Mouse (Mus musculus) brain, adult 2 months (tissue): Measurements from ENCODE around the gene Armc6.
"Not testable (repeated sequence)": the region's sequence is repeated elsewhere in the genome, so short reads cannot be mapped to it uniquely, and the experiment has no call there.

Experiments
- DNase-seq: peaks from one replicate; pipeline ENCODE4 v3.0.0; 2011; ENCODE audit warnings: low read depth, low spot score

Armc6 gene

DNA sequence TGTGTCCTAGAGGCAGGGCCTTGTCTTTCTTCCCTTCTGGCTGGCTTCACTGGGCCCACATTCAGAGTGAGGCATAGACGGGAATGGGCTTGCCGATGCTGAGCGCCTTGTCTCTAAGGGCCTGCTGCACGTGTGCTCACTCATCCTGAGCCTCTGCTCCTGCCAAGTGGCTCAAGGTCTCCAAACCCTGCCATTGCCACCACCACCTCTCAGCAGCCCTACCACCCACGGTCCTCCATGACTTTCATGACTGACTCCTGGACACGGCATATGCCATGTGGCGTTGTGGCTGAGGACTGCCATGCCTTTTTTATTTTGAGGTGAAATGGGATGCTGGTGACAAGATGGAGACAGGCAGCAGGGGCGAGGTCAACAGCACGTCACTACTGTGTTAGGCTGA, 3.4 kb downstream of the Armc6 start:
- DNase-seq = no peak

DNA sequence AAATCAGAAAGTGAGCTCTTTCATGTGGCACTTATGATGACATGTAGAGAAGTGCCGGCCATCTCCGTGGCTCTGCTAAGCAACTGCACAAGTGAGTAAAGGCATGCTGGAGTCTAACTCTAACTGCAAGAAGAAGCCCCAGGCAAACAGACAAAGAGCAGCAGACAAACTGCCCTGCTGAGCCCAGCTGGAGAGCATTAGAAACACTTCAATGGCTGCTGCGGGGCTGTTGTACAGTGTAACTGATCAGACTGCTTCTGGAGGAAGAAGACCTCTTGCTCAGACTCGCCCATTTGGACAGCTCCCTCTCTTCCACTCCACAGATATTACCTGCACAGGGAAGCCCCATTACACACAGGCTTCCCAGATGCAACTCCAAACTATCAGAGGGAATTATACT, 6.3 kb downstream of the Armc6 start:
- no peak for DNase-seq

GRCm38 (mm10) chr8:70223341-70223740, 10.9 kb downstream of the Armc6 start:
- peak; percentile 54 for DNase-seq

DNA sequence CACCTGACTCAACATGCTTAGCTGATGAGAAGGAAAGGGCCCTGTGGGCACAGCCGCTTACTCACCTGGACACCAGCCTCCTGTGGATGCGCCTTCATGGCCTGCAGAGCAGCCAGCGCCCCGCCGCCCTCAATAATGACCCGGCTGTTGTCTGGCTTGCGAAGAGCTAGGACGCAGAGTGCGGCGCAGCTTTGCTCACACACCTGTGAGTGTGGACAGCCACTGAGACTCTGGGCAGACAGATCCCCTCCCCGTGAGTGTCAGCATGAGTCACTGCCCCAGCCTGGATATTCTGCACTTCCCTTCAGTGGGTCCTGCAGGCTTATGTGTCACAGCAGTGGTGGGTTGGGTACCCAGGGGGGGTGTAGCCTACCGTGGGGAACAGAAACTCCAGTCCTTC, 12.2 kb downstream of the Armc6 start:
- no peak for DNase-seq

DNA sequence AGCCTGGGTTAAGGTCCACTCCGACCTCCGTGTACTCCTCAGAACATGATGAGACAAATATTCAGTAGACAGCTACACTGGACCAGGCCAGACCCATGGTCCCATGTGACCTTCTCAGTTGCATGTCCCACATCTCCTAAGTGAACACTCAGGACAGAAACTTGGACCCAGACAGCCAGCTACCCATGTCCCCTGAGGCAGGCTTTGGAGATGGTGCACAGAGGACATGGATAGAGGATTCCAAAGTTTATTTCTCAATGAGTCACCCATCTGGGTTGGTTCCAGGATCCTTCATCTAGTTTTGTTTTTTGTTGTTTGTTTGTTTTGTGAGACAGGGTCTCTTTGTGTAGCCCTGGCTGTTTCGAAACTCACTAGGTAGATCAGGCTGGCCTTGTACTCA, 13.4 kb downstream of the Armc6 start:
- DNase-seq = no peak

DNA sequence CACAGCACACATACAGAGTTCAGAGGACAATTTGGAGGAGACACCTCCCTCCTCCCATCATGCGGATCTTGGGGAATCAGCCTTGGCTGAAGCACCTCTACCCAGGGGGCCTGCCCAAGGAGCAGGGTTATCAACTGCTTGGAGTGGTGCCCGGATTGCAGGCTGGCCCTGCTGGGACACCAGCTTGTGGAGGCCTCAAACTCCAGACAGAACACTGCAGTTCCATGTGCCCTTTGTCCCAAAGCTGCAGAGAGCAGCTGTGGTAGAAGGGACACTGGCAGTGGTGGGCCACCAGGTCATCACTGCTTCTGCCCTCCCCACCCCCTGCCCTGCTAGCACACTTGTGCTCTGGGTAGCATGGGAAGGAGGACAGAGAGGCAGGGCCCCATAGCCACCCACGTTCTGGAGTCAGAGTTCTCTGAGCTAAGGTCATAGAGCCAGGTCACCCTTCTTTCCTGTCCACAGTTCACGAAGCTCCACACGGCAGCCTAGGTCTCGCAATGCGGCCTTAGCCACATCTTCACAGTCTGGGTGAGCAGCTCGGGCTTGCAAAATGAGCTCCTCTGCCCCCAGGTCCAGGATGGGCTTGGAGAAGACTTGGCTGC, 13.9 kb downstream of the Armc6 start:
- DNase-seq = no peak

DNA sequence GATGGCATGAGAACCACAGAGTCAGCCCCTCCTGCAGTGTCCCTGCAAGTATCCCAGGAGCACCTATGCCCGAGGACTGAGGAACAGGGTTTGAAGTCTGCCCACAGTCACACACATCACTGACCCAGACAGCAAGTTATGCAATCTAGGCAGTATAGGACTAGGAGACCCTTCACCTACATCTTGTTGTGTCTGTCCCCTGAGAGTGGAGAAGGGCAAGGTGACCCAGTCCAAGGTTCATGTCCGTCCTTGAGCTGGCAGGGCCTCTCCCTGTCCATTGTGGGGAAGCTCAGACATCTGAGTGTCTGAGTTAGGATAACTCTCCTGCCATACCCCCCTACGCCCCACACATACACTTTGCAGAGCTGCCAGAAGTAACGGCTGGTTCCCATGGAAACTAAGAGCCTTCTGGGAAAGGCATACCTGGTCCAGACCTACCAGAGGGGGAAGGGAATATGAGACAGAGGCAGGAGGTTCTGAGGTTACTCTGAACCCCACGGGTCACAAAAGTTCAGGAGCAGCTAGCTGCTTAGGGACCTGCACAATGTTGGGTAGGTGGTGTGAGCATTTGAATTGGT, 15.1 kb downstream of the Armc6 start:
- peak; percentile 47 for DNase-seq

GRCm38 (mm10) chr8:70217441-70217840, 16.8 kb downstream of the Armc6 start:
- DNase-seq = no peak

- DNase-seq = peak; percentile 92
Observed at GRCm38 (mm10) chr8:70216566-70216965, 17.7 kb downstream of the Armc6 start.

GRCm38 (mm10) chr8:70216161-70216560, 18.1 kb downstream of the Armc6 start:
- not testable (repeated sequence) for DNase-seq

GRCm38 (mm10) chr8:70215092-70215491, 19.2 kb downstream of the Armc6 start:
- no peak for DNase-seq

- DNase-seq = no peak
Observed at GRCm38 (mm10) chr8:70214411-70214810, 19.9 kb downstream of the Armc6 start.

- peak; percentile 100 for DNase-seq
Observed at GRCm38 (mm10) chr8:70212112-70213055, 21.9 kb downstream of the Armc6 start, which contains the start of gene Slc25a42. Gene Slc25a42 (minus strand): TSS chr8:70212305.

GRCm38 (mm10) chr8:70211726-70212111, 22.5 kb downstream of the Armc6 start:
- peak; percentile 48 for DNase-seq

DNA sequence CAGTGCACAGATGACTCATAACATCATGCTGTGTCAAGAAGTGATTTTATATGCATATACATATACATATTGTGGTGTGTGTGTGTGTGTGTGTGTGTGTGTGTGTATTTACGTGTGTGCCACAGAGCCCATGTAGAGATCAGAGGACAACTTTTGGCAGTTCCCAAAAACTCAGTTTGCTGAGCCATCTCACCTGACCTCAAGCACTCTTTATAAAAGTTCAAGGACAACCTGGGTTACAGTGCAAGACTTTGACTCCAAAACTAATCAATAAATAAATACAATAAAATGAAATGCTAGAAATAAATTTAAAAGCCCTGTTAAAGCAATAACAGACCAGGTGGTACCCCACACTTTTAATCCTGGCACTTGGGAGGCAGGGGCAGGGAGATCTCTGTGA, 23.0 kb downstream of the Armc6 start:
- DNase-seq = no peak

DNA sequence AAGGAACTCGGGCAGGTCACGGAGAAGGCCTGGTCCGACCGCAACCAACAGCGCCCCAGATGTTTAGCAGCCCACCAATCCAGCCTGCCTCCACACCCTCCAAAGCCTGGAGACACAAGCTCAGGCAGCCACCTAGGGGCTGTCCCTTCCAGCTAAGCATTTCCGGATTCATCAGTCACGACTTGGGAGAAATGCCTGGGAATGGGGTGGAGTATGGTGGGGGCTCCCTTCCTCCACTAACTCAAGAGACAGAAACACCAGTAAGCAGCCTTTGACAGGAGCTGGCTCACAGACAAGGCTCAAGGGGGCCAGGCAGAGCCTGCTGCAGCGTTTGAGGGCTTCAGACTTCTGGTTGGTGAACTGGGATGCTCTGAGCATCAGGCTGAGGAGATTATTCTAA, 23.7 kb downstream of the Armc6 start:
- DNase-seq = peak; percentile 71

- no peak for DNase-seq
Observed at GRCm38 (mm10) chr8:70208130-70208529, 26.1 kb downstream of the Armc6 start.

- DNase-seq = peak; percentile 38
Observed at GRCm38 (mm10) chr8:70204757-70205156, 29.5 kb downstream of the Armc6 start.

GRCm38 (mm10) chr8:70203072-70203471, 31.2 kb downstream of the Armc6 start:
- DNase-seq = peak; percentile 68

DNA sequence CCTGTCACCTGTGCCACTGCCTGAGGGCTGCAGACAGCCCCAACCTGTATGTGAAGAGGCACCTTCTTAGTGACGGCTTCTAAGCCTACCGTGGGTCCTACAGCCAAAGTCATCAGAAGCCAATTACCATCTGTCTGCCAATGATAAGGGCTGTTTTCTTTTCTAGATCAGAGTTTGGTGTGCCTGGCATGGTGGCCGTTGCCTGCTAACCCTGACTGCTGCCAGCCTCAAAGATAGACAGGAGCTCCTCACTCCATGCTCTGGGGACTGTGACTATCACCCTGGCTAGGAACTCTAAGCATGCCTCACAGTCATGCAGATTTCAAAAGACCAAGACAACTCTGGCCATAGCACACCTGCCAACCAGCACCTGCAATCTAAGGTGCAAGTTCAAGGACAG, 32.8 kb downstream of the Armc6 start:
- DNase-seq = no peak

GRCm38 (mm10) chr8:70200098-70200681, 34.1 kb downstream of the Armc6 start:
- DNase-seq = peak; percentile 86

DNA sequence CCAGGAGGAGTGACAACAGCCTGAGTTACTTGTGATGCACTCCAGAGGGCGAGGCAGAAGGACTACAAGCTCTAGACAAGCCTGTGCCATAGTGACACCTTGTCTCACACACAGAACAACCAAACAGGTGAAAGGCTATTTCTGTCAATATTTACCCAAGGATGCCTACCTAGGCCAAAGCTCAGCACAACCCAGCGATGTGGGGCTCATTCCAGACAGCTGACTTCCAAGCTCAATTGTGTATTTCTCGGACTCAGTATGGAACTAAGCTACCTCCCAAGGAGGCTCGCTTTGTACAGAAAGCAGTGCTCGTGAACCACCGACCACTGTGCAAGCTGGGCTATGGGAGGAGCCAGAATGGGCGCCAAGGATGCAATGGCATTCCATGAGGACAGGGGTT, 36.7 kb downstream of the Armc6 start:
- DNase-seq = no peak
